Mouse (Mus musculus) forebrain, embryonic 11.5 days (tissue): ENCODE results near the gene AC131692.1. TPM values are rescaled to one million over a fixed set of nuclear protein-coding genes. Genes with fewer than 3 reads are reported as not detected.

Experiments used
- ATAC-seq: fragments of 200-750 bp; cut with Nextera tagmentation; replicated peaks from 2 replicates; pipeline ENCODE4 v1.8.0; 2017; ENCODE audit warnings: moderate TSS enrichment; ENCODE audit not compliant: low FRiP score
- DNase-seq: peaks from one replicate; pipeline ENCODE4 v3.0.0-alpha.2; 2017; ENCODE audit warnings: low spot score
- H3K27ac ChIP-seq: fragments of 300-500 bp; sonication (generic); 2 replicates; pipeline ENCODE4 v1.5.1; 2014; ENCODE audit warnings: low read depth, low read length
- H3K27me3 ChIP-seq: fragments of 300-500 bp; sonication (generic); 2 replicates; pipeline ENCODE4 v1.6.1; 2014; ENCODE audit warnings: mild to moderate bottlenecking, low read length, mixed read lengths; ENCODE audit not compliant: control insufficient read depth, insufficient read depth
- H3K36me3 ChIP-seq: fragments of 300-500 bp; sonication (generic); 2 replicates; pipeline ENCODE4 v1.6.1; 2014; ENCODE audit warnings: mild to moderate bottlenecking, low read length, moderate library complexity, mixed read lengths; ENCODE audit not compliant: control insufficient read depth, insufficient read depth
- H3K4me1 ChIP-seq: fragments of 300-500 bp; sonication (generic); replicated peaks from 2 replicates; pipeline ENCODE4 v1.6.1; 2014; ENCODE audit warnings: low read length, mixed read lengths; ENCODE audit not compliant: control insufficient read depth, insufficient read depth
- H3K4me2 ChIP-seq: fragments of 300-500 bp; sonication (generic); 2 replicates; pipeline ENCODE4 v1.6.1; 2014; ENCODE audit warnings: low read depth, mild to moderate bottlenecking, low read length, moderate library complexity, mixed read lengths; ENCODE audit not compliant: severe bottlenecking
- H3K4me3 ChIP-seq: fragments of 300-500 bp; sonication (generic); 2 replicates; pipeline ENCODE4 v1.5.1; 2014; ENCODE audit warnings: low read depth, low read length
- H3K9ac ChIP-seq: fragments of 300-500 bp; sonication (generic); 2 replicates; pipeline ENCODE4 v1.6.1; 2014; ENCODE audit warnings: low read length
- H3K9me3 ChIP-seq: fragments of 300-500 bp; sonication (generic); 2 replicates; pipeline ENCODE4 v1.6.1; 2016; ENCODE audit warnings: low read length, mixed read lengths; ENCODE audit not compliant: control insufficient read depth
- WGBS: fragments of 180-500 bp; shearing (Covaris S2); extraction: QIAGEN DNeasy Blood & Tissue Kit; methylation state at CpG from one replicate; pipeline ENCODE4 v1.1.7; 2014; 5-methylcytosine and 5-hydroxymethylcytosine counted together
- polyA plus RNA-seq: library from polyadenylated mRNA; unstranded; fragments of >200 nt; fragmentation: Nextera tagmentation; extraction: Ambion mirVana; gene quantifications from 2 replicates; pipeline ENCODE4 v1.2.1, GENCODE M21; 2014

AC131692.1 gene
- polyA plus RNA-seq, 1 experiment from 2014 or later: 0.90 TPM

DNA sequence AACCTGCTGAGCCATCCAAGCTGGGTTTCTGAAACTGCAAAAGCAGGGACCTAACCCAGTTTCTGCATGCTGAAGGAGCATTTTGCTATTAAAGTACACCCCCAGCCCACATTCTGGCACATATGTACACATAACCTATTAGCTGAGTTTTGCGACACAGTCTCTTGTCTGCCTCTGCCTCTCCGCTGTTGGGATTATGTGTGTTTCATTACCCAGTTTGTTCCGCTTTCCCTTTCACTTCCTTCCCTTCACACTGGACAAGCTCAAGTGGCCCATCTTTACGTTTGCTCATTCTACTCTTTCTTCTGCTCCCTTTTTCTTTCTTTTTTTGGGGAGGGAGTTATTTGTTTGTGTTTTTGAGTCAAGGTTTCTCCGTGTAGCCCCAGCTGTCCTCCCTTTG is 20.3 kb upstream of the AC131692.1 start:
- no peak for DNase-seq
- no peak overlapping the region for H3K27ac ChIP-seq
- no peaks in the 10 kb centered on the region for H3K27me3 ChIP-seq
- ATAC-seq: no peak
- no peak overlapping the region for H3K4me3 ChIP-seq
- peaks cover 5% of the 10 kb centered on the region for H3K4me1 ChIP-seq
- no peaks in the 10 kb centered on the region for H3K9me3 ChIP-seq
- no peak overlapping the region for H3K9ac ChIP-seq
- no peak overlapping the region for H3K4me2 ChIP-seq
- no peaks in the 10 kb centered on the region; the same call in 1 of the 2 replicates for H3K36me3 ChIP-seq
- 93% methylated on average over 5 of the region's 5 CpGs for WGBS

DNA sequence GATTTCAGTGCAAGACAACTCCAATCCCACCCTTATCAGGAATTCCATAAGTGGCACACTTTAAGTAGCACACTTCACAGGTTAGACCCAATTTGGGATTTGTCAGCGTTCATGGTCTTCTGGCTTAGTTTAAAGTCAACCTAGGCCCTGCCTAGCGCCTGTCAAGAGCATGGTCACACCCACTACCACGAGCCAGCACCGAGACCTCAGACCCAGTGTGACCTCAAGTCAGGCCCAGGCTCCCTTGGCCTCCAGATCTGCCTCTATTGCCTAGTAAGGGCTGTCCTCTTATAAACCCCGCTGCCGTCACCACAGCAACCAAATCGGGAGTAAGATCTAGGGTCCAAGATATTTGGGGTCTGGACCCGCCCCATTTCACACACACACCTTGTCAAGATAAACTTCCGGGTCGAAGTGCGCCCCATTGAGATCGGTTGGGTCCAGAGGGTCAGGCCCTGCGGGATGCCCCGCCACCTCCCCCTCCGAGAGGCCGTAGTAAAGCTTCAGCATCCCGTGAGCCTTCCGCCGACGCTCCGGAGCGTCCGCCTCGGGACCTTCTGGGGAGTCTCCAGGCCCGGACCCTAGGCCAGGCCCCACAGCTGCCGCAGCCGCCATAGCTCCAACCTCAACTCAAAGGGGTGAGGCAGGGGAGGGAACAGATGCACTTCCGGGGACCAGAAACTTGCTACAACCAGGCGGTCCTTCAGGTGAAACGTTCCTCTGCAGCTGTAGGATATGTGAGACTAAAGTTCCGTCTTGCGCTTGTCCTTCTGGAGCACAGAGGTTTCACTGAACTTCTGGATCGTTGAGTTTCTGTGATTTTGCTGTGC is 17.4 kb upstream of the AC131692.1 start, which contains the start of gene Vps51:
Gene Vps51, minus strand, starts transcription at position 668 of the 830 bp plus-strand sequence.
- no peaks in the 10 kb centered on the region for H3K9me3 ChIP-seq
- H3K9ac ChIP-seq: peak within 1 kb of the TSS; percentile 86
- ATAC-seq (peak; percentile 89), DNase-seq (peak; percentile 88)
- peaks cover 5% of the 10 kb centered on the region for H3K4me1 ChIP-seq
- WGBS: under 1% methylated on average over 33 of the region's 33 CpGs
- H3K27me3 ChIP-seq: no peaks in the 10 kb centered on the region
- peak within 1 kb of the TSS; percentile 69 for H3K27ac ChIP-seq
- H3K4me3 ChIP-seq: peak within 1 kb of the TSS; percentile 76
- H3K4me2 ChIP-seq: peak within 1 kb of the TSS; percentile 90
- no peaks in the 10 kb centered on the region; the same call in 1 of the 2 replicates for H3K36me3 ChIP-seq

DNA sequence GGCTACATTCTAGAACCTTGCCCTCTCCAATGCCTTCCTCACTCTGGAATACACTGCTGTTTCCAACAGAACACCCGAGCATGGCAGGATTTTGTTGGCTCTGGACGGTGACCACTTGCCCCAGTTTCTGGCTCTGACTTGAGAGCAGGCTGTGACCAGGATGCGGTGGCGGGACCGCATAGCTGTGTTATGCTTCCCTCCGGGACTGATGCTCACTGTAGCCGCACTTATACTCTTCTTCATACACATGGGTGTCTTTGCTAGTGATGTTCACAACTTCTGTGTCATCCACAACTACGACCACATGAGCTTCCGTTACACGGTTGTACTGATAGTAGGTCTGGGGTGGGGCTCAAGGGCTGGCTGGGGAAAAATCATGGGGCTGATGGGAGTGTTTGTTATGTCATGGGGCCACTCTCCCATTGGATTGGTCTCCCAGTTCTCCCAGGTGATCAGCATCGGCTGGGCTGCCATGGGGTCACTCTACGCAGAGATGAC is 14.2 kb upstream of the AC131692.1 start, which contains the start of gene Tmem262:
Gene Tmem262, plus strand, starts transcription at position 51 of the 498 bp plus-strand sequence.
- ATAC-seq (no peak), DNase-seq (no peak)
- no peaks in the 10 kb centered on the region for H3K27me3 ChIP-seq
- no peak within 1 kb of the TSS for H3K27ac ChIP-seq
- H3K4me1 ChIP-seq: peaks cover 11% of the 10 kb centered on the region
- WGBS: 94% methylated on average over 12 of the region's 12 CpGs
- H3K4me3 ChIP-seq: no peak within 1 kb of the TSS
- no peak within 1 kb of the TSS for H3K9ac ChIP-seq
- H3K4me2 ChIP-seq: no peak within 1 kb of the TSS
- no peaks in the 10 kb centered on the region; the same call in 1 of the 2 replicates for H3K36me3 ChIP-seq
- H3K9me3 ChIP-seq: no peaks in the 10 kb centered on the region

DNA sequence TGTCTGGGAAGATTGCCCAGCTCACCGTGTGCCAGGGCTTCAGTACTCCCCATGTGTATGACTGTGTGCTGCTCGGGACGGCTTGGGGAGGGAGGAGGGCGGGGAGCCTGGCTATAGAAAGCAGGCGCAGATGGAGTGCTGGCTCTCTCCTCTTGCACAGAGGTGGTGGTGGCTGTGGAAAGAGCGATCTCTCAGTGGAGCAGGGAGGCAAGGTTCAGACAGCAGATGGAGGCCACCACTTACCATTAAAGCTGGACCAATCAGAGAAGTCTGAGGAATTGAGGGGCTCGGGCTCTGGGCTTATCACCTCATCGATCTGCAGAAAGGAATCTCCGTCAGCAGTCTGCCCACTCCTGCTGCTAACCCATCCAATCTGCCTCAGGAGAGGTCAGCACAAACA is 12.1 kb upstream of the AC131692.1 start, which contains the start of gene Gm28374:
Gene Gm28374, minus strand, starts transcription at position 101 of the 400 bp plus-strand sequence.
- Histone ChIP-seq H3K36me3 (no peaks in the 10 kb centered on the region; the same call in 1 of the 2 replicates), H3K4me2 (no peak within 1 kb of the TSS), H3K9ac (no peak within 1 kb of the TSS), H3K9me3 (no peaks in the 10 kb centered on the region), H3K4me3 (no peak within 1 kb of the TSS), H3K4me1 (peaks cover 8% of the 10 kb centered on the region; the same call in 1 of the 2 replicates), H3K27ac (no peak within 1 kb of the TSS), H3K27me3 (no peaks in the 10 kb centered on the region)
- 96% methylated on average over 9 of the region's 9 CpGs for WGBS
- ATAC-seq: no peak
- DNase-seq: no peak

DNA sequence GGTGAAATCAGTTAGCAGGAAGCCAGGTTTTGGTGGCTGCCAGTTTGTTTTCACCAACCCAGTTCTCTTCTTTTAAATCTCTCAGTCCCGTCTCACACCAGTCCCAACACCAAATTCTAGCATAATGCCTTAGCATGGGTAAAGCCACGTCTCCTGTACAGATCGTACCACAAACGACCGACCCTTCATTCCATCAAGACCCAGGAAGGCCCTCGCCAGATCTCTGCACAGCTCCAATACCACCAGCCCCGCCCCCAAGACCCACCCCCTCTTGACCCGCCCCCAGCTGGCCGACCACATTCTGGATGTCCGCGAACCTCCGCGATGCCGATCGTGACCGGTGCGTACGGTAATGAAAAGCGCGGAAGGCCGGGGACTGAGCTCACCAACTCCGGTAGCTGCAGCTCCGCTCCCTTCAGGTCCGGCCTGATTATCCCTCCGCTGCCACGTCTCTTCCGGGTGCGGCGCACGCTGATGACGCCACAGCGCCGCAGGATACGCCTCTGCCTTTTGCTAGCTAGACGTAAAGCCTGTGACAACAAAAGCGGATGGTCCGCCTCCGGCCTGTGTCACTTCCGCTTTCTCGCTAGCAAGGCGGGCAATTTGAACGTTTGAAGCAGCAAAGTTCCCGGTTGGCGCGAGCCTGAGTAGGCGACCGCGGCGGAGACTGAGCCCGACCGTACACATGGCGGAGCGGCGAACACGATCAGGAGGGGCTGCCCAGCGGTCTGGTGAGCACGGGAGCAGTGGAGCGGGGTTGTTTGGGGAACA is 9.6 kb upstream of the AC131692.1 start, which contains the start of the genes Zfpl1 and Cdca5:
Gene Zfpl1, minus strand, starts transcription at position 479 of the 771 bp plus-strand sequence.
Gene Cdca5, plus strand, starts transcription at position 506 of the 771 bp plus-strand sequence.
- ATAC-seq (peak; percentile 87), DNase-seq (peak; percentile 98)
- Histone ChIP-seq H3K4me1 (peaks cover 8% of the 10 kb centered on the region; the same call in 1 of the 2 replicates), H3K9ac (peak within 1 kb of the TSS; percentile 61), H3K36me3 (no peaks in the 10 kb centered on the region; the same call in 1 of the 2 replicates), H3K27ac (peak within 1 kb of the TSS; percentile 51; the same call in 1 of the 2 replicates), H3K27me3 (no peaks in the 10 kb centered on the region), H3K9me3 (no peaks in the 10 kb centered on the region), H3K4me3 (peak within 1 kb of the TSS; percentile 83), H3K4me2 (peak within 1 kb of the TSS; percentile 93)
- under 1% methylated on average over 58 of the region's 58 CpGs for WGBS

DNA sequence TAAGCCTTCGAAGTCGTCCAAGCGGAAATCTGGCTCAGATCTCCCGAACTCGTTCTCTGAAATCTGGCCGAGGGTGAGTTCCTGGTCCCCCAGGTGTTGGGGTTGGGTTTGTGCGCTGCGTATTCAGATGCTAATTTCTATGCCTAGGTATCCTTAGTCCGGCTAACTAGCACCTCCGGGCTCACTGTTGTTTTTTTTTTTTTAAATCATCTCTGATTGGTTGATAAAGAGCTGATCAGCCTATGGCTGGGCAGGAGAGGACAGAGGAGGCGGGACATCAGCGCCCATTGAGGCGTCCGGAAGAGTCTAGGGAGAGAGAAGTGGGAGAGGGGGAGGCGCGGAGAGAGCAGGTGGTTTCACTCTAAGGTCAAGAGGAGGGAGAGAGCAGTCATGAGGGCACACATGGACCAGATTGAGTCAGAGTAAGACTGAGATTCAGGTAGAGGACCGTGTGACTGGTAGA is 8.8 kb upstream of the AC131692.1 start:
- Histone ChIP-seq H3K4me3 (peak overlapping the region; percentile 83), H3K4me1 (peaks cover 8% of the 10 kb centered on the region; the same call in 1 of the 2 replicates), H3K4me2 (peak overlapping the region; percentile 93), H3K27ac (peak overlapping the region; percentile 51; the same call in 1 of the 2 replicates), H3K27me3 (no peaks in the 10 kb centered on the region), H3K9me3 (no peaks in the 10 kb centered on the region), H3K36me3 (no peaks in the 10 kb centered on the region; the same call in 1 of the 2 replicates), H3K9ac (peak overlapping the region; percentile 59)
- ATAC-seq (peak; percentile 74), DNase-seq (peak; percentile 82)
- under 1% methylated on average over 17 of the region's 17 CpGs for WGBS

DNA sequence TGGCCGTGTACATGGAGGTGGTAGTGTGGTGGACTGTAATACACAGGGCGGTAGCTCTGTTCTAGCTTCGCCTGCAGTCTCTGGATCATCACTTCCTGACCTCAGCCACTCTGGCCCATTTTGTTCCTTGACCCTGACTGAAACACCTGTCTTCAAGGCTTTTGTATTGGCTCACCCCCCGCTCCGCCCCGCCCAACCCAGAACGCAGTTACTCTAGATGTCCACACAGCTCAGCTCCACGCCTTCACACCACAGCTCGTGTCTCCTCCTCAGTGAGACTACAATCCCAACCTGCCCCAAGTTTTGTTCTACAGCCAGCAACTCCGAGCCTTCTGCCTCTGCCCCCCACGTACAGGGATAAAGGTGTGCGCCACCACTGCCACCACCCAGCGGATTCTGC is 5.4 kb upstream of the AC131692.1 start:
- Histone ChIP-seq H3K4me3 (no peak overlapping the region), H3K4me1 (peaks cover 7% of the 10 kb centered on the region; the same call in 1 of the 2 replicates), H3K27ac (no peak overlapping the region), H3K9ac (no peak overlapping the region), H3K4me2 (no peak overlapping the region), H3K27me3 (no peaks in the 10 kb centered on the region), H3K36me3 (peaks cover 9% of the 10 kb centered on the region), H3K9me3 (no peaks in the 10 kb centered on the region)
- no peak for DNase-seq
- WGBS: 95% methylated on average over 13 of the region's 13 CpGs
- ATAC-seq: no peak

DNA sequence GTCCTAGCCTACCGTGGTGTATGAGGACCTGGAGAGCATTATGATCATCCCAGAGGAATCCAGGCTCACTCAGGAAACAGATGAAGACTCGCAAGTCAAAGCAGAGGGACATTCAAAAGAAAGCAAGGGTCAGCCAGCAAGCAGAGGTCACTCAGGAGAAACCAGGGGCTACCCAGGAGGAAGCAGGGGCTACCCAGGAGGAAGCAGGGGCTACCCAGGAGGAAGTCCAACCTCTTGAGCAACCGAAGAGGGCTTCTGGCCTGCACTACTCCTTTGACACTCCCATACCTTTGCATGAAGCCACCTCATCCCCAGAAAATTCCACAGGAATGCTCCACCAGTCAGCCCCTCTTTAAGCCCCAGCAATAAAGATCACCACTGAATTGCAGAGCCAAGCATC is 3.6 kb downstream of the AC131692.1 start:
- Histone ChIP-seq H3K27me3 (no peaks in the 10 kb centered on the region), H3K9me3 (no peaks in the 10 kb centered on the region), H3K36me3 (no peaks in the 10 kb centered on the region; the same call in 1 of the 2 replicates), H3K27ac (no peak overlapping the region), H3K9ac (no peak overlapping the region), H3K4me2 (no peak overlapping the region), H3K4me3 (no peak overlapping the region), H3K4me1 (no peaks in the 10 kb centered on the region)
- 87% methylated on average over 3 of the region's 3 CpGs for WGBS
- ATAC-seq: no peak
- no peak for DNase-seq
